Mouse (Mus musculus) limb, embryonic 10.5 days (tissue): ENCODE data around the gene Sirpb1b. TPM values are rescaled to one million over a fixed set of nuclear protein-coding genes. Genes with fewer than 3 reads are reported as not detected.

ENCODE experiments used
- polyA plus RNA-seq: library from polyadenylated mRNA; unstranded; fragments of >200 nt; fragmentation: Nextera tagmentation; extraction: Ambion mirVana; gene quantifications from 2 replicates; pipeline ENCODE4 v1.2.1, GENCODE M21; 2016

Sirpb1b gene
- polyA plus RNA-seq, 1 experiment from 2014 or later = not detected

Other genes starting within 250 kb of the Sirpb1b start
- gene Gm9733, start 242.8 kb downstream of the Sirpb1b start, polyA plus RNA-seq = not detected in 2 replicates
- not detected in 2 replicates for gene Sirpb1a, start 148.5 kb downstream of the Sirpb1b start, polyA plus RNA-seq